In the genomic region with DNA sequence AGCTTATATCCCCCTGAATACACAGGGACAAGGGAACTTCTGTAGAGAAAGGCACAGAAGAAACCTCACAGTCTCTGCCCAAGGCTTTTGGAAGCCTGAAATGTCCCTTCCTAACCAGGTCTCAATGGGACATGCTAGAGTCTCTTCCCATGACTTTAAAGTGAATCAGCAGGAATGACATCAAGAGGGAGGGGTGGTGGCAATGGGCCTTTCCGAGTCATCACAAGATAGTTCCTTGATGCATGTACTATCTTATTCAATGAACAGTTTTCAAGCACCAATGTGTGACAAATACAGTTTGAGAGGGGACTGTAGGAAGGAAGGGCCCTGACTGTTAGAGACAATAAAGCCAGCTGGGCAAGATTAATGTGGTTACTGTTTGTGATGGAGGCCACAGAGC, we compare ENCODE assay signal across 21 mouse cellular contexts. TPM values are rescaled to one million over a fixed set of nuclear protein-coding genes. Genes with fewer than 3 reads are reported as not detected.
DNase-seq lines count a peak whose midpoint lies in the region; ATAC-seq and TF ChIP-seq lines count a peak whose summit lies in the region.
"Had no signal": no experiment of that assay in that cellular context is flagged by ENCODE, and none has a peak within 500 bp of the region (broad histone marks: within the 10 kb centered on the region; RNA-seq: fewer than 3 reads in every experiment).

No protein-coding gene starts in this region.

- no peak overlapping the region for H3K4me2 ChIP-seq in hindbrain, embryonic 13.5 days
- H3K4me2 ChIP-seq in hindbrain, postnatal 0 days (ENCODE audit: low read depth, low read length): no peak overlapping the region
- H3K4me2 ChIP-seq in lung, embryonic 16.5 days (ENCODE audit: low read depth, low read length): no peak overlapping the region
- H3K4me2 ChIP-seq in liver, embryonic 16.5 days (ENCODE audit: low read depth, low read length): no peak overlapping the region
- H3K4me2 ChIP-seq: forebrain, embryonic 15.5 days; limb, embryonic 12.5 days had no signal

- no peak overlapping the region for H3K4me3 ChIP-seq in hindbrain, embryonic 13.5 days
- no peak overlapping the region for H3K4me3 ChIP-seq in hindbrain, postnatal 0 days (ENCODE audit: low read length)
- H3K4me3 ChIP-seq in lung, embryonic 16.5 days (ENCODE audit: low read length): no peak overlapping the region
- H3K4me3 ChIP-seq in lung, adult 2 months (replicated peaks; ENCODE audit: extremely low read depth, low read depth, low read length): no peak overlapping the region
- H3K4me3 ChIP-seq in liver, embryonic 16.5 days (ENCODE audit: low read depth, low read length): no peak overlapping the region
- no peak overlapping the region for H3K4me3 ChIP-seq in embryonic facial prominence, embryonic 10.5 days
- H3K4me3 ChIP-seq: forebrain, embryonic 15.5 days; left cerebral cortex, adult 2 months; limb, embryonic 12.5 days; myocyte had no signal

- 56% methylated on average over 1 of the region's 1 CpGs for WGBS in hindbrain, embryonic 13.5 days
- 65% methylated on average over 1 of the region's 1 CpGs for WGBS in hindbrain, postnatal 0 days
- WGBS in lung, embryonic 16.5 days: 59% methylated on average over 1 of the region's 1 CpGs
- WGBS in lung, adult 2 months: 64% methylated on average over 1 of the region's 1 CpGs
- 40% methylated on average over 1 of the region's 1 CpGs for WGBS in liver, embryonic 16.5 days (ENCODE audit: insufficient replicate concordance)
- WGBS in embryonic facial prominence, embryonic 10.5 days: 84% methylated on average over 1 of the region's 1 CpGs

- H3K4me1 ChIP-seq in hindbrain, embryonic 13.5 days (replicated peaks): peaks cover 20% of the 10 kb centered on the region
- no peaks in the 10 kb centered on the region for H3K4me1 ChIP-seq in hindbrain, postnatal 0 days (ENCODE audit: insufficient read depth, low read length)
- no peaks in the 10 kb centered on the region for H3K4me1 ChIP-seq in lung, embryonic 16.5 days (replicated peaks; ENCODE audit: control insufficient read depth, insufficient read depth, low read length)
- H3K4me1 ChIP-seq in lung, adult 2 months (ENCODE audit: control insufficient read depth, insufficient read depth, low read length): peaks cover 20% of the 10 kb centered on the region
- H3K4me1 ChIP-seq in liver, embryonic 16.5 days (ENCODE audit: control insufficient read depth, low read depth, low read length): peaks cover 33% of the 10 kb centered on the region
- peaks cover 27% of the 10 kb centered on the region for H3K4me1 ChIP-seq in embryonic facial prominence, embryonic 10.5 days

- peak overlapping the region; percentile 13; the same call in 1 of the 2 replicates for H3K27ac ChIP-seq in hindbrain, embryonic 13.5 days
- H3K27ac ChIP-seq in hindbrain, postnatal 0 days: no peak overlapping the region
- peak overlapping the region; percentile 47; the same call in 1 of the 2 replicates for H3K27ac ChIP-seq in lung, embryonic 16.5 days (ENCODE audit: low read length)
- peak overlapping the region; percentile 35; the same call in 1 of the 2 replicates for H3K27ac ChIP-seq in liver, embryonic 16.5 days (ENCODE audit: low read length)
- no peak overlapping the region for H3K27ac ChIP-seq in embryonic facial prominence, embryonic 10.5 days (replicated peaks)
- H3K27ac ChIP-seq: forebrain, embryonic 15.5 days; left cerebral cortex, adult 2 months; limb, embryonic 12.5 days had no signal

- H3K36me3 ChIP-seq in hindbrain, embryonic 13.5 days: no peaks in the 10 kb centered on the region
- no peaks in the 10 kb centered on the region for H3K36me3 ChIP-seq in hindbrain, postnatal 0 days (ENCODE audit: insufficient read depth, low read length)
- no peaks in the 10 kb centered on the region for H3K36me3 ChIP-seq in lung, embryonic 16.5 days (ENCODE audit: control insufficient read depth, insufficient read depth, low read length)
- no peaks in the 10 kb centered on the region for H3K36me3 ChIP-seq in liver, embryonic 16.5 days (ENCODE audit: control insufficient read depth, insufficient read depth)
- H3K36me3 ChIP-seq in embryonic facial prominence, embryonic 10.5 days (replicated peaks): no peaks in the 10 kb centered on the region
- H3K36me3 ChIP-seq: forebrain, embryonic 15.5 days; G1E; limb, embryonic 12.5 days had no signal

- ATAC-seq in hindbrain, embryonic 13.5 days (ENCODE audit: low FRiP score): no peak
- ATAC-seq in hindbrain, postnatal 0 days: no peak
- no peak for ATAC-seq in lung, embryonic 16.5 days (ENCODE audit: low read depth)
- no peak for ATAC-seq in liver, embryonic 16.5 days (ENCODE audit: low read depth)
- ATAC-seq: CD4-positive, CD25-positive, alpha-beta regulatory T cell, adult 4 months; forebrain, embryonic 15.5 days had no signal

- peak; percentile 44 for DNase-seq in adrenal gland, adult 2 months
- no peak for DNase-seq in adrenal gland, postnatal 25 days
- DNase-seq in hindbrain, postnatal 0 days (ENCODE audit: low spot score): no peak
- DNase-seq in lung, adult 2 months: no peak
- DNase-seq in embryonic facial prominence, embryonic 10.5 days (ENCODE audit: low spot score): no peak
- DNase-seq: adrenal gland, adult 8-10 months; cerebellum, adult 11-12 months; cerebellum, postnatal 25 days; kidney, adult 9 months; midbrain, embryonic 14.5 days; right cerebral cortex, adult 18-20 months; thymus, adult 18-20 months had no signal

- no peak for TF ChIP-seq CTCF in hindbrain, postnatal 0 days (IDR thresholded peaks at IDR 0.05; ENCODE audit: low read depth)
- TF ChIP-seq CTCF in lung, adult 2 months (IDR thresholded peaks at IDR 0.05; ENCODE audit: insufficient read depth, low read length): no peak

- H3K27me3 ChIP-seq in hindbrain, embryonic 13.5 days: no peaks in the 10 kb centered on the region; the same call in 1 of the 2 replicates
- H3K27me3 ChIP-seq in hindbrain, postnatal 0 days (ENCODE audit: insufficient read depth, low read length): no peaks in the 10 kb centered on the region
- H3K27me3 ChIP-seq in lung, embryonic 16.5 days (ENCODE audit: control insufficient read depth, insufficient read depth, low read depth, low read length): no peaks in the 10 kb centered on the region
- H3K27me3 ChIP-seq in liver, embryonic 16.5 days (ENCODE audit: control insufficient read depth, insufficient read depth, low read depth, low read length): no peaks in the 10 kb centered on the region
- H3K27me3 ChIP-seq in embryonic facial prominence, embryonic 10.5 days (replicated peaks; ENCODE audit: low read depth, poor library complexity, severe bottlenecking): 0 out of 2 replicates have a peak, but pooled peaks cover 5% of the 10 kb centered on the region
- H3K27me3 ChIP-seq: forebrain, embryonic 15.5 days had no signal

- no peak overlapping the region for H3K9ac ChIP-seq in hindbrain, embryonic 13.5 days
- H3K9ac ChIP-seq in hindbrain, postnatal 0 days (replicated peaks; ENCODE audit: low read length): no peak overlapping the region
- H3K9ac ChIP-seq in lung, embryonic 16.5 days (ENCODE audit: low read length): no peak overlapping the region
- H3K9ac ChIP-seq in liver, embryonic 16.5 days (ENCODE audit: low read depth, low read length): peak overlapping the region; percentile 11; the same call in 1 of the 2 replicates
- H3K9ac ChIP-seq: forebrain, embryonic 15.5 days; limb, embryonic 12.5 days had no signal

- no peaks in the 10 kb centered on the region for H3K9me3 ChIP-seq in hindbrain, embryonic 13.5 days
- H3K9me3 ChIP-seq in hindbrain, postnatal 0 days (ENCODE audit: low read length): no peaks in the 10 kb centered on the region
- no peaks in the 10 kb centered on the region for H3K9me3 ChIP-seq in lung, embryonic 16.5 days (ENCODE audit: control insufficient read depth, low read length)
- no peaks in the 10 kb centered on the region for H3K9me3 ChIP-seq in liver, embryonic 16.5 days (replicated peaks; ENCODE audit: control insufficient read depth, low read length)
- H3K9me3 ChIP-seq in embryonic facial prominence, embryonic 10.5 days: no peaks in the 10 kb centered on the region
- H3K9me3 ChIP-seq: forebrain, embryonic 15.5 days; limb, embryonic 12.5 days had no signal

- TF ChIP-seq POLR2A in lung, adult 2 months (IDR thresholded peaks at IDR 0.05; ENCODE audit: borderline replicate concordance, extremely low read depth, low read depth, low read length): no peak

RNA-seq across cellular contexts. Expression of a gene that starts 20.3 kb away (rescaled TPM):
- 10 to 100 TPM; 48.1 to 57.7 TPM for total RNA-seq in adrenal gland, adult 2 months (2021)
- polyA plus RNA-seq in adrenal gland, adult 2 months (2012; rRNA removed): 156 and 192 TPM in 2 replicates
- total RNA-seq in adrenal gland, postnatal 25 days (2021): 55.1 TPM in 2 replicates
- polyA plus RNA-seq in hindbrain, embryonic 13.5 days (2015; fragmentation: Nextera tagmentation; extraction: Ambion mirVana): 23.6 and 32.5 TPM in 2 replicates
- 23.5 and 26.2 TPM in 2 replicates for total RNA-seq in hindbrain, postnatal 0 days (2014; rRNA removed)
- polyA plus RNA-seq in hindbrain, postnatal 0 days (2015; fragmentation: Nextera tagmentation; extraction: Ambion mirVana): 11.1 and 12.3 TPM in 2 replicates
- polyA plus RNA-seq in lung, embryonic 16.5 days (2015; fragmentation: Nextera tagmentation; extraction: Ambion mirVana): 24.8 and 29.7 TPM in 2 replicates
- 158 and 172 TPM in 2 replicates for polyA plus RNA-seq in lung, adult 2 months (2012; rRNA removed)
- 2.0 and 2.2 TPM in 2 replicates for polyA plus RNA-seq in liver, embryonic 16.5 days (2015; fragmentation: Nextera tagmentation; extraction: Ambion mirVana)
- polyA plus RNA-seq in embryonic facial prominence, embryonic 10.5 days (2016; fragmentation: Nextera tagmentation; extraction: Ambion mirVana): 20.7 and 25.3 TPM in 2 replicates

Comparison
In these comparisons a context has a peak if more than half of its experiments do, and no peak if none do; other contexts are left out.
1. H3K27ac ChIP-seq: peak in hindbrain, embryonic 13.5 days (single experiment), lung, embryonic 16.5 days (single experiment) and liver, embryonic 16.5 days (single experiment); none in hindbrain, postnatal 0 days (single experiment) and embryonic facial prominence, embryonic 10.5 days (single experiment).